Mouse (Mus musculus) hindbrain, embryonic 11.5 days (tissue): ENCODE results near the gene Thnsl1. TPM values are rescaled to one million over a fixed set of nuclear protein-coding genes. Genes with fewer than 3 reads are reported as not detected.
"Not testable (repeated sequence)": the region's sequence is repeated elsewhere in the genome, so short reads cannot be mapped to it uniquely, and the experiment has no call there.

Experiments
- ATAC-seq: fragments of 200-750 bp; cut with Nextera tagmentation; 2 replicates; pipeline ENCODE4 v1.8.0; 2017; ENCODE audit warnings: mild to moderate bottlenecking, moderate TSS enrichment, moderate library complexity; ENCODE audit not compliant: low FRiP score
- DNase-seq: peaks from one replicate; pipeline ENCODE4 v3.0.0-alpha.2; 2015; ENCODE audit warnings: low spot score
- H3K27ac ChIP-seq: fragments of 300-500 bp; sonication (generic); 2 replicates; pipeline ENCODE4 v1.5.1; 2014; ENCODE audit warnings: mild to moderate bottlenecking, low read depth, low read length
- H3K27me3 ChIP-seq: fragments of 300-500 bp; sonication (generic); 2 replicates; pipeline ENCODE4 v1.6.1; 2014; ENCODE audit warnings: mild to moderate bottlenecking, low read length, moderate library complexity, mixed read lengths; ENCODE audit not compliant: control insufficient read depth, insufficient read depth
- H3K36me3 ChIP-seq: fragments of 300-500 bp; sonication (generic); 2 replicates; pipeline ENCODE4 v1.6.1; 2014; ENCODE audit warnings: mild to moderate bottlenecking, low read length, moderate library complexity, mixed read lengths; ENCODE audit not compliant: control insufficient read depth, insufficient read depth
- H3K4me1 ChIP-seq: fragments of 300-500 bp; sonication (generic); replicated peaks from 2 replicates; pipeline ENCODE4 v1.6.1; 2014; ENCODE audit warnings: low read length, mixed read lengths; ENCODE audit not compliant: control insufficient read depth, insufficient read depth
- H3K4me2 ChIP-seq: fragments of 300-500 bp; sonication (generic); replicated peaks from 2 replicates; pipeline ENCODE4 v1.6.1; 2014; ENCODE audit warnings: mild to moderate bottlenecking, low read depth, low read length
- H3K4me3 ChIP-seq: fragments of 300-500 bp; sonication (generic); 2 replicates; pipeline ENCODE4 v1.5.1; 2014; ENCODE audit warnings: low read depth, low read length
- H3K9ac ChIP-seq: fragments of 300-500 bp; sonication (generic); 2 replicates; pipeline ENCODE4 v1.6.1; 2014; ENCODE audit warnings: low read depth, low read length
- H3K9me3 ChIP-seq: fragments of 300-500 bp; sonication (generic); 2 replicates; pipeline ENCODE4 v1.6.1; 2016; ENCODE audit warnings: low read length; ENCODE audit not compliant: control insufficient read depth
- WGBS: fragments of 180-500 bp; shearing (Covaris S2); extraction: QIAGEN DNeasy Blood & Tissue Kit; methylation state at CpG from one replicate; pipeline ENCODE4 v1.1.7; 2014; 5-methylcytosine and 5-hydroxymethylcytosine counted together
- polyA plus RNA-seq: library from polyadenylated mRNA; unstranded; fragments of >200 nt; fragmentation: Nextera tagmentation; extraction: Ambion mirVana; gene quantifications from 2 replicates; pipeline ENCODE4 v1.2.1, GENCODE M21; 2014

Gene Thnsl1
- polyA plus RNA-seq, 1 experiment from 2014 or later, result 16.2 TPM

- 61% methylated on average over 2 of the region's 2 CpGs for WGBS
- no peak for DNase-seq
- H3K4me2 ChIP-seq, result no peak overlapping the region
- H3K9me3 ChIP-seq, result no peaks in the 10 kb centered on the region
- no peaks in the 10 kb centered on the region for H3K4me1 ChIP-seq
- no peak overlapping the region for H3K9ac ChIP-seq
- no peak overlapping the region for H3K27ac ChIP-seq
- no peaks in the 10 kb centered on the region for H3K36me3 ChIP-seq
- no peaks in the 10 kb centered on the region for H3K27me3 ChIP-seq
- no peak for ATAC-seq
- no peak overlapping the region for H3K4me3 ChIP-seq
Observed at GRCm38 (mm10) chr2:21230276-21230675, 24.8 kb downstream of the Thnsl1 start.

GRCm38 (mm10) chr2:21231147-21231546 is 25.6 kb downstream of the Thnsl1 start:
- H3K4me1 ChIP-seq, result no peaks in the 10 kb centered on the region
- ATAC-seq (no peak), DNase-seq (no peak)
- H3K9me3 ChIP-seq, result no peaks in the 10 kb centered on the region
- H3K9ac ChIP-seq, result no peak overlapping the region
- H3K4me3 ChIP-seq, result no peak overlapping the region
- H3K36me3 ChIP-seq, result no peaks in the 10 kb centered on the region
- no peaks in the 10 kb centered on the region for H3K27me3 ChIP-seq
- no peak overlapping the region for H3K4me2 ChIP-seq
- H3K27ac ChIP-seq, result no peak overlapping the region
- WGBS, result 78% methylated on average over 3 of the region's 3 CpGs

GRCm38 (mm10) chr2:21234871-21235648 is 29.5 kb downstream of the Thnsl1 start:
- H3K27me3 ChIP-seq, result no peaks in the 10 kb centered on the region
- no peaks in the 10 kb centered on the region for H3K36me3 ChIP-seq
- DNase-seq, result no peak
- no peaks in the 10 kb centered on the region for H3K4me1 ChIP-seq
- no peak overlapping the region for H3K4me3 ChIP-seq
- H3K9ac ChIP-seq, result no peak overlapping the region
- no peak overlapping the region for H3K27ac ChIP-seq
- H3K4me2 ChIP-seq, result no peak overlapping the region
- H3K9me3 ChIP-seq, result no peaks in the 10 kb centered on the region
- WGBS, result 86% methylated on average over 9 of the region's 9 CpGs
- no peak for ATAC-seq

GRCm38 (mm10) chr2:21235844-21236386 is 30.4 kb downstream of the Thnsl1 start:
- Histone ChIP-seq H3K4me2 (no peak overlapping the region), H3K9me3 (no peaks in the 10 kb centered on the region), H3K27me3 (no peaks in the 10 kb centered on the region), H3K36me3 (no peaks in the 10 kb centered on the region), H3K4me3 (no peak overlapping the region), H3K27ac (no peak overlapping the region), H3K4me1 (no peaks in the 10 kb centered on the region), H3K9ac (no peak overlapping the region)
- DNase-seq (no peak), ATAC-seq (no peak)
- 91% methylated on average over 4 of the region's 4 CpGs for WGBS

GRCm38 (mm10) chr2:21236846-21237245 is 31.3 kb downstream of the Thnsl1 start:
- Histone ChIP-seq H3K27me3 (no peaks in the 10 kb centered on the region), H3K27ac (no peak overlapping the region), H3K9me3 (no peaks in the 10 kb centered on the region), H3K4me1 (no peaks in the 10 kb centered on the region), H3K4me2 (no peak overlapping the region), H3K36me3 (no peaks in the 10 kb centered on the region), H3K9ac (no peak overlapping the region), H3K4me3 (no peak overlapping the region)
- 74% methylated on average over 5 of the region's 5 CpGs for WGBS
- no peak for ATAC-seq
- no peak for DNase-seq

GRCm38 (mm10) chr2:21244104-21244503 is 38.6 kb downstream of the Thnsl1 start:
- not testable (repeated sequence) for H3K9me3 ChIP-seq, H3K4me3 ChIP-seq, ATAC-seq, H3K36me3 ChIP-seq, H3K4me2 ChIP-seq, H3K27ac ChIP-seq, DNase-seq, H3K9ac ChIP-seq, H3K27me3 ChIP-seq, H3K4me1 ChIP-seq
- WGBS, result 65% methylated on average over 2 of the region's 6 CpGs

GRCm38 (mm10) chr2:21244986-21245385 is 39.5 kb downstream of the Thnsl1 start:
- Histone ChIP-seq H3K27me3 (no peaks in the 10 kb centered on the region), H3K36me3 (no peaks in the 10 kb centered on the region), H3K9ac (no peak overlapping the region), H3K9me3 (no peaks in the 10 kb centered on the region), H3K4me2 (no peak overlapping the region), H3K4me3 (no peak overlapping the region), H3K4me1 (no peaks in the 10 kb centered on the region), H3K27ac (no peak overlapping the region)
- ATAC-seq, result no peak
- no peak for DNase-seq
- 87% methylated on average over 4 of the region's 4 CpGs for WGBS

GRCm38 (mm10) chr2:21245477-21246102 is 40.1 kb downstream of the Thnsl1 start:
- 94% methylated on average over 2 of the region's 2 CpGs for WGBS
- no peaks in the 10 kb centered on the region for H3K27me3 ChIP-seq
- no peak overlapping the region for H3K4me2 ChIP-seq
- no peaks in the 10 kb centered on the region for H3K36me3 ChIP-seq
- no peak overlapping the region for H3K4me3 ChIP-seq
- no peak for ATAC-seq
- no peak overlapping the region for H3K9ac ChIP-seq
- no peak overlapping the region for H3K27ac ChIP-seq
- DNase-seq, result no peak
- H3K4me1 ChIP-seq, result no peaks in the 10 kb centered on the region
- H3K9me3 ChIP-seq, result no peaks in the 10 kb centered on the region

GRCm38 (mm10) chr2:21253644-21254043 is 48.1 kb downstream of the Thnsl1 start:
- H3K9me3 ChIP-seq, result no peaks in the 10 kb centered on the region
- H3K4me1 ChIP-seq, result no peaks in the 10 kb centered on the region
- H3K9ac ChIP-seq, result no peak overlapping the region
- no peak overlapping the region for H3K4me2 ChIP-seq
- no peak overlapping the region for H3K4me3 ChIP-seq
- DNase-seq (no peak), ATAC-seq (no peak)
- no peaks in the 10 kb centered on the region for H3K27me3 ChIP-seq
- H3K27ac ChIP-seq, result no peak overlapping the region
- H3K36me3 ChIP-seq, result no peaks in the 10 kb centered on the region
- 88% methylated on average over 3 of the region's 3 CpGs for WGBS
